Mouse (Mus musculus): ENCODE data around the gene Hist2h3c1. TPM values are rescaled to one million over a fixed set of nuclear protein-coding genes. Genes with fewer than 3 reads are reported as not detected.
"Not testable (repeated sequence)": the region's sequence is repeated elsewhere in the genome, so short reads cannot be mapped to it uniquely, and the experiment has no call there.

The Hist2h3c1 gene
- polyA plus RNA-seq, 1 experiment from 2014 or later: not detected

DNA sequence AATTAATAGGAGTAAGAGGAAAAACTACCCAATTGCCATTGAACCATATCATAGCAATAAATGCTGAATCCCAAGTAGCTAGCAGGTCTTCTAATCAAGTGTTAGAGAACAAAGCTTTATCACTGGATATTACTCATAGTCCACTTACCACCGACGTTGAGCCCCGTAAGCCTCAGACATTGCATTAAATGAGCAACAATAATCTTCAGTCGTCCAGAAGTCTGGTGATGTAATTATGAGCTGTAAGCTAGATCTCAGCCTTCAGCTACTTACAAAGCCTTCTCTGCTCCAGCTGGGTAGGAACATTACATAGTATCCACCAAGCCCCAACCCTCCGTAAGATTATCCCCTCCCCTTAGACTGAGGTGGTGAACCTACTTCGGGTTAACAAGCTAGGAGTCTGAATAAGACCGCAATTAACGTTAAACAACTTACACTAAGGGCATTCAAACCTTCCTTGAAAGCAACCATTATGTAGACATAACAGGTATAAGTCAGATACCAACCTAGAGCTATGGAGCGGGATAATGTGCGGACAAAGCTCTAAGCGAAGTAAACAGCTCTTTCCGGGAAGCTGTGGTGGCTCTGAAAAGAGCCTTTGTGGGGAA, 8.5 kb upstream of the Hist2h3c1 start:
- no peaks in the 10 kb centered on the region for H3K27me3 ChIP-seq (ENCODE audit: control insufficient read depth, insufficient read depth, low read length)
- WGBS: under 1% methylated on average over 12 of the region's 12 CpGs
- H3K36me3 ChIP-seq (ENCODE audit: control insufficient read depth, insufficient read depth, low read length): no peaks in the 10 kb centered on the region
- peak overlapping the region; percentile 40 for H3K4me3 ChIP-seq (ENCODE audit: low read depth, low read length)
- DNase-seq (ENCODE audit: low spot score): peak; percentile 63
- H3K4me1 ChIP-seq (ENCODE audit: control insufficient read depth, insufficient read depth, low read length): 0 out of 2 replicates have a peak, but pooled peaks cover 7% of the 10 kb centered on the region
- H3K4me2 ChIP-seq (ENCODE audit: low read depth, severe bottlenecking): peak overlapping the region; percentile 60
- no peak for ATAC-seq (ENCODE audit: insufficient number of reproducible peaks, low FRiP score, low TSS enrichment, low read depth)
- H3K27ac ChIP-seq (replicated peaks; ENCODE audit: low read depth, low read length): peak overlapping the region; percentile 89
- no peaks in the 10 kb centered on the region for H3K9me3 ChIP-seq (ENCODE audit: control insufficient read depth, low read length)
- H3K9ac ChIP-seq (ENCODE audit: low read length): peak overlapping the region; percentile 78

DNA sequence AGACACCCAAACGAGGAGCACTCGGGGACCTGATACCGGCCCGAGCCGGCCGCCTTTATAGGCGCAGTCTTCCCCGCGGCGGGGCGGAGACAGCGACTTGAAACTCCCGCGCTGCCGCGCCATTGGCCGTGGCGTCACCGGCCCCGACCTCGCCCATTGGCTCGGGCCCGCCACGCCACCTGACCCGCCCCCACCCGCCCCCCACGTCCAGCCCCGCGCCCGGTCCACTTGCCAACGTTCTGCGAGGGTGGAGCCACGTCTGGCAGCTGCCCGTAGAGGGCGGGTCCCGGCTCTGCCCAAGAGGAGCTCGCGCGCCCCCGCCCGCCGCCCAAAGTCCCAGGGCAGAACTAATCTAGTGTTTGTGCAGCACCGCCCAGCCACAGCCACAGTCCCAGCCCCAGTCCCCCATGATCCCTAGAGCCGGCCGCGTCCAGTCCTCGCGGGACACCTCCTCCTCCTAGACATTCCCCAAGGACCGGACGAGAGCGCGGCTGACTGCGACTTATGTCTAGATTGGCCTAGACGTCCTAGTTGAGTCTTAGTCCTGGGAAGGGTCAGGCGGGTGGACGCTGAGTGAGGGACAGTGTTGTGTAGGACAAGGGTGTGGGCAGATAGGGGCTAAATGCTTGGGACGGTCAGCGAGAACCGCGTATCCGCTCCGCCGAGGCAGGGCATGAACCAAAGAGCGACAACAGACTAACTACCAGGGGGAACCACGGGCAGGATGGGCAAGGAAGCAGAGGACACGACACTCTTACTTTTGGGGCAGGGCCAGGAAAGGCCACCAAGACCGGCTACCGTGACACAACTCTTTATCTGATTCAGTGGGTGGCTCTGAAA, 7.3 kb upstream of the Hist2h3c1 start, which contains the start of gene Hist2h3c2:
Hist2h3c2 (minus strand) TSS at position 174 of the 840 bp plus-strand sequence.
- H3K27ac ChIP-seq (replicated peaks; ENCODE audit: low read depth, low read length): peak within 1 kb of the TSS; percentile 89
- H3K9ac ChIP-seq (ENCODE audit: low read length): peak within 1 kb of the TSS; percentile 78
- H3K27me3 ChIP-seq (ENCODE audit: control insufficient read depth, insufficient read depth, low read length); H3K9me3 ChIP-seq (ENCODE audit: control insufficient read depth, low read length); DNase-seq (ENCODE audit: low spot score); H3K36me3 ChIP-seq (ENCODE audit: control insufficient read depth, insufficient read depth, low read length): not testable (repeated sequence)
- 0% methylated on average over 10 of the region's 68 CpGs for WGBS
- peaks cover 17% of the 10 kb centered on the region; the same call in 1 of the 2 replicates for H3K4me1 ChIP-seq (ENCODE audit: control insufficient read depth, insufficient read depth, low read length)
- ATAC-seq (ENCODE audit: insufficient number of reproducible peaks, low FRiP score, low TSS enrichment, low read depth): peak; percentile 91
- peak within 1 kb of the TSS; percentile 40 for H3K4me3 ChIP-seq (ENCODE audit: low read depth, low read length)
- peak within 1 kb of the TSS; percentile 60 for H3K4me2 ChIP-seq (ENCODE audit: low read depth, severe bottlenecking)

DNA sequence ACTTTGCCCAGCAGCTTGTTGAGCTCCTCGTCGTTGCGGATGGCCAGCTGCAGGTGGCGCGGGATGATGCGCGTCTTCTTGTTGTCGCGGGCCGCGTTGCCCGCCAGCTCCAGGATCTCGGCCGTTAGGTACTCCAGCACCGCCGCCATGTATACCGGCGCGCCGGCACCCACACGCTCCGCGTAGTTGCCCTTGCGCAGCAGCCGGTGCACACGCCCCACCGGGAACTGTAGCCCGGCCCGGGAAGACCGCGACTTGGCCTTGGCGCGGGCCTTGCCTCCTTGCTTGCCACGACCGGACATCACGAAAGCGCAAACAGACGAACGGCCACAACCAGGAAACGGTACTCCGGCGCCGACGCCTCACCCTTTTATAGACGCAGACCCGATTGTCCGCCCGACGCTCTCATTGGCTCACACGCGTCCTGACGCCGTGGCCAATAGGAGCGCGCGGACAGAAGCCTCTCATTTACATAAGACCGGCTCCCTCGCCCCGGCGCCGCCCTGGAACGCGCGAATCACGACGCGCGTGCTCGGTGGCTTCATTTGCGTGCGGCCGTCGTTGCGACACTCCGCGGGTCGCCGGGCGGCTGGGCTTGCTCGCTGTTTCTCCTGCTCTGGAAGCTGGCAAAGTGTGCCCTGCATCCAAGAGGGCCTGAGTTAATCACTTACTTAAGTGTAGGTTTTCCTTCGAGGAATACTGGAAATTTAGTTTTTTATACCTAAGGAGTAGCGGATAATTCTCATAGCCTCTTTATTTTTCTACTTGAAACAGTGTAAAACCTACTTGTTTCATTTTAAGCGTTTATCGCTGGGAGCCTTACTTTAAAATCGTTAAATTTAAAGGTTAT, 6.3 kb upstream of the Hist2h3c1 start, which contains the start of gene Hist2h2aa2:
Hist2h2aa2 (minus strand) TSS at position 328 of the 850 bp plus-strand sequence.
- H3K27me3 ChIP-seq (ENCODE audit: control insufficient read depth, insufficient read depth, low read length); H3K9me3 ChIP-seq (ENCODE audit: control insufficient read depth, low read length); H3K36me3 ChIP-seq (ENCODE audit: control insufficient read depth, insufficient read depth, low read length): not testable (repeated sequence)
- peak within 1 kb of the TSS; percentile 24; the same call in 1 of the 2 replicates for H3K4me3 ChIP-seq (ENCODE audit: low read depth, low read length)
- H3K27ac ChIP-seq (replicated peaks; ENCODE audit: low read depth, low read length): peak within 1 kb of the TSS; percentile 79
- peak within 1 kb of the TSS; percentile 20; the same call in 1 of the 2 replicates for H3K4me2 ChIP-seq (ENCODE audit: low read depth, severe bottlenecking)
- ATAC-seq (ENCODE audit: insufficient number of reproducible peaks, low FRiP score, low TSS enrichment, low read depth) (peak; percentile 81), DNase-seq (ENCODE audit: low spot score) (peak; percentile 80)
- H3K9ac ChIP-seq (ENCODE audit: low read length): peak within 1 kb of the TSS; percentile 35; the same call in 1 of the 2 replicates
- H3K4me1 ChIP-seq (ENCODE audit: control insufficient read depth, insufficient read depth, low read length): peaks cover 19% of the 10 kb centered on the region; the same call in 1 of the 2 replicates
- 7% methylated on average over 17 of the region's 85 CpGs for WGBS

DNA sequence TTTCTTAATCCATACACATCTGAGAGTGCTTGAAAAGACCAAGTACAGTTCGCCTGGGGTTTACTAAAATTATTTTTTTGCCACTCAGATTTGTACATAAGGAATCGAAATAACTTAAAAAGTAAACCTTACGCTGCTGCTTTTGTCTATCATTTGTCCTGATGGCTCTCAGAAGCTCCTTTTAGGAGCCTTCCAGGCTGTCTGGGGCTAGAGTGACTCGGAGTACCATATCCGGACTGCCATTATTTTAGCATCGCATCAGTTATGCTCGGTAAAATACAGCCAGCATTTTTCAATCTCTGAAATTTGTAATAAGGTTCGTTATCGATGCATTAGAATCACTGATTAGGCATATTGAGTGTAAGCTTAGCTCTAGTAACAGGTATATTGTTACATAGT, 5.7 kb upstream of the Hist2h3c1 start:
- 81% methylated on average over 9 of the region's 9 CpGs for WGBS

DNA sequence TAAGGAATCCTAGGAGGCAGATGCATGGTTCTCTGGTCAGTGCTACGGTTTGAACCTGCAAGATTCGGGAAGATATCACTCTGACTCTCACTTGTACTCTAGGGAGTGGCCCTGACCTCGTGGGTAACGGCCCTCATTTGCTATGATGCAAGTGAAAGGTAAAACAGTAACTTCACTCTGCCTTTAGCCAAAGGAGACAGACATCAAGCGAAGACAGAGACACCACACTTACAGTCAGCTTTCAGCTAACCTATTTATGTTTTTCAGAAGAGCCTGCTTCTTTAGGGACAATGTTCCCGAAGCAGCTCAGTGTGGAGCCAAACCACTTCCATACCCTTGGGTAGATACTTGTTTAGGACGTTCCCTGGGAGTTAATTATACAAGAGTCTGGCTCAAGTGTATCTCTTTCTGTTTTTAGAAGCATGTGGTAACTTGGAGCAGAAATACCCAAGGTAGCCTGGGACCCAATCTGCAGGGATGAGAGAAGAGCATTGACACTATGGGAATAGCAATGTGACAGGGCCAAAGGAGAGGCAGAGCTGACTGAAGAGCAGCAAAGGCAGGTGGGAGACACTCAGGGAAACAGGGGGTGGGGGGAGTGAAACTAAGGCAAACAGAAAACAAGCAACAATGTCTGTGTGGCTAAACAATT, 2.4 kb upstream of the Hist2h3c1 start:
- H3K9me3 ChIP-seq (ENCODE audit: control insufficient read depth, low read length): no peaks in the 10 kb centered on the region
- H3K9ac ChIP-seq (ENCODE audit: low read length): peak overlapping the region; percentile 39
- H3K27ac ChIP-seq (replicated peaks; ENCODE audit: low read depth, low read length): peak overlapping the region; percentile 98
- ATAC-seq (ENCODE audit: insufficient number of reproducible peaks, low FRiP score, low TSS enrichment, low read depth): no peak
- 0 out of 2 replicates have a peak overlapping the region, but pooled peaks have one; percentile 23 for H3K4me2 ChIP-seq (ENCODE audit: low read depth, severe bottlenecking)
- H3K4me1 ChIP-seq (ENCODE audit: control insufficient read depth, insufficient read depth, low read length): peaks cover 23% of the 10 kb centered on the region
- H3K27me3 ChIP-seq (ENCODE audit: control insufficient read depth, insufficient read depth, low read length): no peaks in the 10 kb centered on the region
- no peaks in the 10 kb centered on the region for H3K36me3 ChIP-seq (ENCODE audit: control insufficient read depth, insufficient read depth, low read length)
- DNase-seq (ENCODE audit: low spot score): no peak
- WGBS: 85% methylated on average over 7 of the region's 7 CpGs
- 0 out of 2 replicates have a peak overlapping the region, but pooled peaks have one; percentile 5 for H3K4me3 ChIP-seq (ENCODE audit: low read depth, low read length)

More for the DNA sequence above, 5.7 kb upstream of the Hist2h3c1 start:
- H3K4me2 ChIP-seq (ENCODE audit: low read depth, severe bottlenecking): peak overlapping the region; percentile 20; the same call in 1 of the 2 replicates
- H3K36me3 ChIP-seq (ENCODE audit: control insufficient read depth, insufficient read depth, low read length): no peaks in the 10 kb centered on the region
- ATAC-seq (ENCODE audit: insufficient number of reproducible peaks, low FRiP score, low TSS enrichment, low read depth) (no peak), DNase-seq (ENCODE audit: low spot score) (no peak)
- no peaks in the 10 kb centered on the region for H3K9me3 ChIP-seq (ENCODE audit: control insufficient read depth, low read length)
- H3K27ac ChIP-seq (replicated peaks; ENCODE audit: low read depth, low read length): peak overlapping the region; percentile 79
- peaks cover 19% of the 10 kb centered on the region; the same call in 1 of the 2 replicates for H3K4me1 ChIP-seq (ENCODE audit: control insufficient read depth, insufficient read depth, low read length)
- H3K9ac ChIP-seq (ENCODE audit: low read length): peak overlapping the region; percentile 35; the same call in 1 of the 2 replicates
- H3K27me3 ChIP-seq (ENCODE audit: control insufficient read depth, insufficient read depth, low read length): no peaks in the 10 kb centered on the region
- H3K4me3 ChIP-seq (ENCODE audit: low read depth, low read length): no peak overlapping the region

DNA sequence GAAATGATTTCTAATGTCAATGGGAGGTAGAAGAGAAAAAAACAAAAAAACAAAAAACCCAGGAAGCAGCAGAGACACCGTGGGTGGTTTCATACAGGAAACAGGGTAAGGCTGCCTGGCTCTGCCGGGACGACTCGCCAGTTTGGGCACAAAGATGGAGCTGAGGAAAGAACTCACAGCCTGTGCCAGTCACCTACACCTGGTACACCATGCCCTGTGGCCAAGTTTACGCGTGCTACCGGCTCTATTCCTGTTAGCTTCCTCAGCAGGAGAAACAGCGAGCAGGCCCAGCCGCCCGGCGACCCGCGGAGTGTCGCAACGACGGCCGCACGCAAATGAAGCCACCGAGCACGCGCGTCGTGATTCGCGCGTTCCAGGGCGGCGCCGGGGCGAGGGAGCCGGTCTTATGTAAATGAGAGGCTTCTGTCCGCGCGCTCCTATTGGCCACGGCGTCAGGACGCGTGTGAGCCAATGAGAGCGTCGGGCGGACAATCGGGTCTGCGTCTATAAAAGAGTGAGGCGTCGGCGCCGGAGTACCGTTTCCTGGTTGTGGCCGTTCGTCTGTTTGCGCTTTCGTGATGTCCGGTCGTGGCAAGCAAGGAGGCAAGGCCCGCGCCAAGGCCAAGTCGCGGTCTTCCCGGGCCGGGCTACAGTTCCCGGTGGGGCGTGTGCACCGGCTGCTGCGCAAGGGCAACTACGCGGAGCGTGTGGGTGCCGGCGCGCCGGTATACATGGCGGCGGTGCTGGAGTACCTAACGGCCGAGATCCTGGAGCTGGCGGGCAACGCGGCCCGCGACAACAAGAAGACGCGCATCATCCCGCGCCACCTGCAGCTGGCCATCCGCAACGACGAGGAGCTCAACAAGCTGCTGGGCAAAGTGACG, 1.2 kb upstream of the Hist2h3c1 start, which contains the start of gene Hist2h2aa1:
Hist2h2aa1 (plus strand) TSS at position 495 of the 884 bp plus-strand sequence.
- H3K27me3 ChIP-seq (ENCODE audit: control insufficient read depth, insufficient read depth, low read length); H3K36me3 ChIP-seq (ENCODE audit: control insufficient read depth, insufficient read depth, low read length); H3K9me3 ChIP-seq (ENCODE audit: control insufficient read depth, low read length): not testable (repeated sequence)
- DNase-seq (ENCODE audit: low spot score) (peak; percentile 83), ATAC-seq (ENCODE audit: insufficient number of reproducible peaks, low FRiP score, low TSS enrichment, low read depth) (peak; percentile 89)
- Histone ChIP-seq H3K27ac (replicated peaks; ENCODE audit: low read depth, low read length) (peak within 1 kb of the TSS; percentile 98), H3K4me2 (ENCODE audit: low read depth, severe bottlenecking) (peak within 1 kb of the TSS; percentile 68), H3K4me1 (ENCODE audit: control insufficient read depth, insufficient read depth, low read length) (peaks cover 23% of the 10 kb centered on the region), H3K9ac (ENCODE audit: low read length) (peak within 1 kb of the TSS; percentile 83), H3K4me3 (ENCODE audit: low read depth, low read length) (peak within 1 kb of the TSS; percentile 33)
- whole genome bisulfite sequencing: under 1% methylated on average over 30 of the region's 88 CpGs

DNA sequence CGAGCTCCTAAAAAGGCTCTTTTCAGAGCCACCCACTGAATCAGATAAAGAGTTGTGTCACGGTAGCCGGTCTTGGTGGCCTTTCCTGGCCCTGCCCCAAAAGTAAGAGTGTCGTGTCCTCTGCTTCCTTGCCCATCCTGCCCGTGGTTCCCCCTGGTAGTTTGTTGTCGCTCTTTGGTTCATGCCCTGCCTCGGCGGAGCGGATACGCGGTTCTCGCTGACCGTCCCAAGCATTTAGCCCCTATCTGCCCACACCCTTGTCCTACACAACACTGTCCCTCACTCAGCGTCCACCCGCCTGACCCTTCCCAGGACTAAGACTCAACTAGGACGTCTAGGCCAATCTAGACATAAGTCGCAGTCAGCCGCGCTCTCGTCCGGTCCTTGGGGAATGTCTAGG, 467 bp upstream of the Hist2h3c1 start:
- Histone ChIP-seq H3K27ac (replicated peaks; ENCODE audit: low read depth, low read length) (peak overlapping the region; percentile 56; the same call in 1 of the 2 replicates), H3K4me3 (ENCODE audit: low read depth, low read length) (0 out of 2 replicates have a peak overlapping the region, but pooled peaks have one; percentile 14), H3K4me1 (ENCODE audit: control insufficient read depth, insufficient read depth, low read length) (peaks cover 29% of the 10 kb centered on the region)
- not testable (repeated sequence) for ATAC-seq (ENCODE audit: insufficient number of reproducible peaks, low FRiP score, low TSS enrichment, low read depth); DNase-seq (ENCODE audit: low spot score); H3K9ac ChIP-seq (ENCODE audit: low read length); H3K36me3 ChIP-seq (ENCODE audit: control insufficient read depth, insufficient read depth, low read length); H3K4me2 ChIP-seq (ENCODE audit: low read depth, severe bottlenecking); H3K27me3 ChIP-seq (ENCODE audit: control insufficient read depth, insufficient read depth, low read length); H3K9me3 ChIP-seq (ENCODE audit: control insufficient read depth, low read length)
- 5% methylated on average over 10 of the region's 21 CpGs for WGBS
